ENCODE assay signal across 26 mouse cellular contexts in genomic region chr16:20315266-20315665, GRCm38 (mm10). TPM values are rescaled to one million over a fixed set of nuclear protein-coding genes. Genes with fewer than 3 reads are reported as not detected.
DNase-seq lines count a peak whose midpoint lies in the region; ATAC-seq lines count a peak whose summit lies in the region.
"Had no signal": no experiment of that assay in that cellular context is flagged by ENCODE, and none has a peak within 500 bp of the region (broad histone marks: within the 10 kb centered on the region; RNA-seq: fewer than 3 reads in every experiment).

No protein-coding gene starts in this region.

- DNase-seq in adrenal gland, postnatal 14 days: peak; percentile 45
- DNase-seq in adrenal gland, adult 8-10 months: no peak
- DNase-seq in 3T3-L1 (ENCODE audit: low read depth, low spot score): peak; percentile 44
- DNase-seq in Muller cell, postnatal 12 days (ENCODE audit: inconsistent ontology term): peak; percentile 7
- DNase-seq: B cell, adult 2 months; cerebellum, adult 11 months; cerebellum, adult 18-20 months; cerebellum, adult 8-10 months; cerebellum, adult 9-11 months; cerebellum, postnatal 14 days; cerebellum, postnatal 36 days; embryo, embryonic 11 days had no signal

- H3K4me1 ChIP-seq in midbrain, embryonic 13.5 days (replicated peaks): no peaks in the 10 kb centered on the region
- H3K4me1 ChIP-seq: embryonic facial prominence, embryonic 13.5 days; embryonic facial prominence, embryonic 15.5 days; forebrain, embryonic 10.5 days; forebrain, embryonic 12.5 days had no signal

- H3K4me2 ChIP-seq in midbrain, embryonic 13.5 days (replicated peaks): no peak overlapping the region
- H3K4me2 ChIP-seq: embryonic facial prominence, embryonic 13.5 days; embryonic facial prominence, embryonic 15.5 days; forebrain, embryonic 12.5 days had no signal

- no peaks in the 10 kb centered on the region for H3K9me3 ChIP-seq in midbrain, embryonic 13.5 days
- H3K9me3 ChIP-seq: embryonic facial prominence, embryonic 13.5 days; embryonic facial prominence, embryonic 15.5 days; forebrain, embryonic 10.5 days; forebrain, embryonic 12.5 days; G1E had no signal

- no peak overlapping the region for H3K27ac ChIP-seq in midbrain, embryonic 13.5 days
- H3K27ac ChIP-seq: embryonic facial prominence, embryonic 13.5 days; embryonic facial prominence, embryonic 15.5 days; forebrain, embryonic 10.5 days; forebrain, embryonic 12.5 days had no signal

- no peak for ATAC-seq in midbrain, embryonic 13.5 days
- ATAC-seq: CD4-positive, CD25-positive, alpha-beta regulatory T cell, adult 4 months; forebrain, embryonic 14.5 days; forebrain, embryonic 16.5 days had no signal

- no peaks in the 10 kb centered on the region for H3K36me3 ChIP-seq in midbrain, embryonic 13.5 days
- H3K36me3 ChIP-seq: embryonic facial prominence, embryonic 13.5 days; embryonic facial prominence, embryonic 15.5 days; forebrain, embryonic 10.5 days; forebrain, embryonic 12.5 days; G1E had no signal

- no peak overlapping the region for H3K9ac ChIP-seq in midbrain, embryonic 13.5 days (replicated peaks)
- H3K9ac ChIP-seq: embryonic facial prominence, embryonic 13.5 days; embryonic facial prominence, embryonic 15.5 days; forebrain, embryonic 12.5 days had no signal

- H3K27me3 ChIP-seq in midbrain, embryonic 13.5 days: no peaks in the 10 kb centered on the region
- H3K27me3 ChIP-seq: CH12.LX; embryonic facial prominence, embryonic 13.5 days; embryonic facial prominence, embryonic 15.5 days; forebrain, embryonic 12.5 days had no signal

- WGBS in midbrain, embryonic 13.5 days: 89% methylated on average over 4 of the region's 4 CpGs

- no peak overlapping the region for H3K4me3 ChIP-seq in midbrain, embryonic 13.5 days (replicated peaks)
- H3K4me3 ChIP-seq: embryonic facial prominence, embryonic 13.5 days; embryonic facial prominence, embryonic 15.5 days; erythroblast, embryonic 14.5 days; forebrain, embryonic 10.5 days; forebrain, embryonic 12.5 days had no signal

RNA-seq across cellular contexts. Expression of gene Cyp2ab1, which starts 9.9 kb away (rescaled TPM):
- 0.34 and 0.70 TPM in 2 replicates for total RNA-seq in adrenal gland, postnatal 14 days (2021)
- 1 to 10 TPM in 1 of 4 experiments, under 1 TPM in 2, not detected in 1; 0.38 to 2.6 (median 0.65) TPM for total RNA-seq in adrenal gland, adult 8-10 months (2022)
- not detected in 2 replicates for polyA plus RNA-seq in midbrain, embryonic 13.5 days (2015; fragmentation: Nextera tagmentation; extraction: Ambion mirVana)
- total RNA-seq: CH12.LX, G1E had no signal
- polyA plus RNA-seq: brain, embryonic 14.5 days; CD4-positive, CD25-positive, alpha-beta regulatory T cell, adult 4 months; embryonic facial prominence, embryonic 11.5 days; embryonic facial prominence, embryonic 13.5 days; erythroblast, embryonic 14.5 days; forebrain, embryonic 10.5 days; forebrain, embryonic 12.5 days; forebrain, embryonic 14.5 days; forebrain, embryonic 16.5 days; frontal cortex, adult 2 months; G1E had no signal

RNA-seq across cellular contexts. Expression of gene Parl, which starts 13.1 kb away (rescaled TPM):
- total RNA-seq in adrenal gland, postnatal 14 days (2021): 122 and 147 TPM in 2 replicates
- total RNA-seq in adrenal gland, adult 8-10 months (2022): 100 to 1,000 TPM; 115 to 145 (median 120) TPM
- 81.1 and 88.7 TPM in 2 replicates for polyA plus RNA-seq in midbrain, embryonic 13.5 days (2015; fragmentation: Nextera tagmentation; extraction: Ambion mirVana)
